Mouse (Mus musculus): ENCODE data around the gene Fahd1.

DNA sequence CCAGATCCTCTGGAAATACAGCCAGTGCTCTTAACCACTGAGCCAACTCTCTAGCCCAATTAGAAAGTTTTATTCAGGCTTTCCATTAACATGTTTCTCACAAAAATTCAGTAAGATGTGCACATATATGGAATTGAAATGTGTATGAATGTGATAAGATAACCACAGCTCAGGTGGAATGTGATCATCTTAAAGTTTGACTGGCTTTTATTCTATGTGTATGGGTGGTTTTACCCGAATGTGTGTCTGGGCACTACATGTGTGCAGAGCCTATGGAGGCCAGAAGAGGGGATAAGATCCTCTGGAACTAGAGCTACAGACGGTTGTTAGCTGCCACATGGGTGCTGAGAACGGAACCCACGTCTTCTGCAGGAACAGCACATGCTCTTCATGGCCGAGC lies 34.9 kb downstream of the Fahd1 start:
- no peak for TF ChIP-seq CTCF (IDR thresholded peaks at IDR 0.05; ENCODE audit: low read depth)
- TF ChIP-seq EP300 (IDR thresholded peaks at IDR 0.05; ENCODE audit: low read depth) = no peak
